Mouse (Mus musculus) G1E (cell line): ENCODE data around the gene Aig1.

Experiments used
- CTCF ChIP-seq: IDR thresholded peaks from 2 replicates; pipeline ENCODE4 v1.5.1; 2012; ENCODE audit warnings: low read depth, low read length, inconsistent platforms, mixed read lengths
- POLR2AphosphoS5 ChIP-seq: IDR thresholded peaks from 2 replicates; pipeline ENCODE4 v1.6.1; 2012; ENCODE audit warnings: low read depth, low read length, inconsistent platforms; ENCODE audit not compliant: insufficient replicate concordance

GRCm38 (mm10) chr10:13688386-13689120 is 180.2 kb downstream of the Aig1 start:
- no peak for TF ChIP-seq POLR2AphosphoS5
- TF ChIP-seq CTCF = no peak
